Mouse (Mus musculus) cerebellum, postnatal 4 days (tissue): ENCODE results near the gene Stpg2.

ENCODE experiments used
- DNase-seq, 2 experiments: peaks; one replicate each; pipeline ENCODE4 v3.0.0; 2022; ENCODE audit warnings: low spot score in 2 of 2, mixed read lengths in 1 of 2

Gene Stpg2

GRCm38 (mm10) chr3:139733156-139733555, 527.7 kb downstream of the Stpg2 start:
- no peak for DNase-seq

GRCm38 (mm10) chr3:139739388-139739787, 533.9 kb downstream of the Stpg2 start:
- DNase-seq: no peak
